Mouse (Mus musculus): ENCODE measurements around the gene Uqcr10.
"Not testable (repeated sequence)": the region's sequence is repeated elsewhere in the genome, so short reads cannot be mapped to it uniquely, and the experiment has no call there.

Uqcr10 gene

GRCm38 (mm10) chr11:4715596-4715995 is 11.5 kb upstream of the Uqcr10 start:
- no peak for DNase-seq (ENCODE audit: low read depth, low spot score)

- DNase-seq (ENCODE audit: low read depth, low spot score), result no peak
These were observed 10.6 kb upstream of the Uqcr10 start for GRCm38 (mm10) chr11:4714727-4715126.

GRCm38 (mm10) chr11:4712822-4713221 is 8.7 kb upstream of the Uqcr10 start:
- peak; percentile 21 for DNase-seq (ENCODE audit: low read depth, low spot score)

- not testable (repeated sequence) for DNase-seq (ENCODE audit: low read depth, low spot score)
These were observed 6.0 kb upstream of the Uqcr10 start for GRCm38 (mm10) chr11:4710188-4710587.

- no peak for DNase-seq (ENCODE audit: low read depth, low spot score)
These were observed 1.0 kb upstream of the Uqcr10 start for GRCm38 (mm10) chr11:4705178-4705577.

DNA sequence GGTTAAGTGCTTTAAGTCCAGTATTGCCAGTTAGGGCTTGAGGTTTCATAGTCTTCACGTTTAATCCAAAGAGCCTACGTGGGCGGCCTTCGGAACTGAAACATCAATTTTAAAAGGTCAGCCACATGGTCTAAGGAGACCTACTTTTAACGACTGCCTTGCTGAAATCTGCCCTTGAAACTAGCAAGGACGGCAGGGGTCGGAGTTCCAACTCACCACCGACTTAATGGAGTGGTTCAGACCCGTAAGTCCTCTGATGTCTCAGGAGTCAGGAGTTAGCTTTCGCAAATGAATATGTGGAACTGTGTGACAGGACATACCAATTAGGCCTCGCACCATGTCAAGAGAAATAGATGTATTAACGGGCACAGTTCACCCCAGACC is 462 bp downstream of the Uqcr10 start:
- no peak for DNase-seq (ENCODE audit: low read depth, low spot score)

DNA sequence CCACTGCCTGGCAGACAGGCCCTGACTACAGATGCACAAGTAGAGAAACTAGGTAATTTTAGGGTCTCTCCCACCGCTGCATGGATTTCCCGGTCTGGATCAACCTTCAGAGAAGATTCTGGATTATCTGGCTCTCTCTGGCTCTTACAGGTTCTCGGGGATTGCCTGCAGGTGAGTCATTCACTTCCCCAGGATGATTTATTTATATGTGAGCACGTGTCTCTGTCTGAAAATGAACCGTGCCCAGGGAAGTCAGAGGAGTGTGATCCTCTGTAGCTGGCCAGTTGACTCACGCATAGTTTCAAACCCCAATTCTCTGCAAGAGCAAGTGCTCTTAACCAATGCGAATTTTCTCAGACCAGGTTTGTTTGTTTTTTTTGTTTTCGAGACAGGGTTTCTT is 3.4 kb downstream of the Uqcr10 start:
- DNase-seq (ENCODE audit: low read depth, low spot score), result peak; percentile 90

- peak; percentile 89 for DNase-seq (ENCODE audit: low read depth, low spot score)
These were observed 6.8 kb downstream of the Uqcr10 start for GRCm38 (mm10) chr11:4697043-4697983.

DNA sequence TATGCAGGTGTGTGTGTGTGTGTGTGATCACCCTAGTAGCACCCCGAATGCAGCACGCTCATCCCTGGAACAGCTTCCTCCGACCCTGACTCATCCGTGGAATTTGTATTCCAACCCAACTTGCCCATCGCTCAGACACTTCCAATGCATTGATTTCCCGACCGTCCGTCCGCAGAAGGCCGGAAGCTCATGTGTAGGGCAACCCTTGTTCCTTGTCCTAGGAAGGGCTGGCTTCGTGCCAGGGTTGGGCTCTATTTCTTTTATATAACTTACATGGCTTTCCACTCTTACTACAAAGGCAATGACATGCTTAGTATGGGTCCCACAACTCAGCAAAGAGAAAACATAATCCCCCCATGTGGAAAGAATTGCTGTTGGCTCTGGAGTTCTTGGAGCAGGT is 12.0 kb downstream of the Uqcr10 start:
- no peak for DNase-seq (ENCODE audit: low read depth, low spot score)

DNA sequence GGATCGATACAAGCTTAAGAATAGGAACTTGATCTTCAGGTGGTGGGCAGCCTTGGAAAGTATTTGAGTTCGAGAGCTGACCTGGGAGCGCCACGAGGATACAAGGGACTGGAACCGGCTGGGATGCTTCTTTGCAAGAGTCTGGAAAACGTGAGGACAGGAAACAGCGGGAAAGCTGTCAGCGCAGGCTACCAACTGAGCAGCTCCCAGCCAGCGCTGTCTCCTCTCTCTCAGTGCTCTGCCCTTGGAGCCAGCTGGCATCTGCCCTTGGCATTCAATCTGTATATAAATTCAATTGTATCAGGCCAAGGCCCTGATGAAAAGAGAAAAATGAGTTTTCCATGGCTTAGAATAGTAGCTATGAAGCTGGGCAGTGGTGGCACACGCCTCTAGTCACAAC is 12.9 kb downstream of the Uqcr10 start:
- no peak for DNase-seq (ENCODE audit: low read depth, low spot score)

GRCm38 (mm10) chr11:4690353-4690752 is 13.8 kb downstream of the Uqcr10 start:
- DNase-seq (ENCODE audit: low read depth, low spot score), result no peak

DNA sequence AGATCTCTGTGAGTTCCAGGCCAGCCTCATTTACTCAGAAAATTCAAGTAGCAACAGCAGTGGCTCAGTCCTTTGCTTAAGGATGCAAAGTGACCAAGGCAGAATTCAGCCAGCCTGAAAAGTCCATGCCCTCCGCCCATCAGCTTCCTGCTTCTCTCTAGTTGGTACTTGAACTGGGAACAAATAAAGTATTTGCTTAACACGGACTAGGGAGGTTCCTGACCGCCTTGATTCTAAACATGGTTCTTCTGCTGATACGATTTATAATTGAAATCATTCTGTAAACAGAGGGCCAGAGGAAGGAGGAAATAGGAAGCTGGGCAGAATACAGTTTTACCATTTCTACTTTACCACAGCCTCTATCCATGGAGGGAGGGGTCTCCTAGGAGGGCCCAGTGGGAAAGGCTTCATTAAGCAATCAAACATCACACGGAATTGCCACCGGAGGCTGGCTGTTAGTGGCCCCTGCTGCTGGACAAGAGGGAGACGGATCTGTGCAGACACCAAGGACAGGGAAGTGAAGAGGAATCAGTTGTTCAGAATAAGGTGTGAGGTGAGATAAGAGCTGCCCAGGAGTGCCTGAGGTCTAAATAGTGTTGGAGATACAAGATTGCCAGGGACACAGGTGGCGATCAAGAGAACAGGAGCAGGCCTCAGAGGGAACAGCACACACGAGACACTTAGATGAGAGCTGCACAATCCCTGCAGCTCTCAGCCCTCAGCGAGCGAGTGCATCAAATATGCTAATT is 15.3 kb downstream of the Uqcr10 start:
- no peak for DNase-seq (ENCODE audit: low read depth, low spot score)

DNA sequence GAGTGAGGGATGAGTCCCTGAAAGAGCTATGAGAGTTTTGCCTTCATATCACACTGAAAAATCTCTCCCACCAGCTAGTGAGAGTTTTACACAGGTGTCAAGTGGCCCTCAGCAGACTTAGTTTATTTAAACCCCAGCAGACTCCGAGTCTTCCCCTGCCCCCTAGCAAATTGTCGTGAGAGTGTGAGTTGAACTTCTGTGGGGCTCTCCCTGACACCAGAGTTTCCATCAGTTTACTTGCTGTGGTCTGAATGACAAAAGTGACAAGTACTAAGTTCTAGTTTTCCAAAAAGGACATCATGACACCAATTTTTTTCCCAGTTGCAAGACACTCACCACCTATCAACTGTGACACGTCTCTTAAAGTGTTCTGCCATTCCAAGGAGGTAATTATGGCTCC is 16.3 kb downstream of the Uqcr10 start:
- no peak for DNase-seq (ENCODE audit: low read depth, low spot score)

DNA sequence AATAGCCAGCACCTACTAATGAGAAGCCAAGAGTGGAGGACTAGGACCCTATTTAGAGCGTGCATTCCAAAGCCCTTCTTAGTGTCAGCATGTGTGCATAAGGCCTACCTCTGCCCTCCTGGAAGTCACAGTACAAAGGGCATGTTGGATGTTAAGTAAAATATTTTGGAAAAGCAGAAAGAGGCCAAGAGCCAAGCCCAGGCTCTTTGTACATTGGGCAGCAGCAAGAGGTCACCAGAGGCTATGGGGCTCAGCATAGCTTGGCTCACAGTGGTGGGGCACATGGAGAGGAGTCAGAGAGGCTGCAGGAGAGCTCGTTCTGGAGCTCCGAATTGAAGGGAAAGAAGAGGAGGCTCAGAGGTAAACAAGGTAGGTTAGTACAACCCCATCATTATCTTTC is 17.1 kb downstream of the Uqcr10 start:
- DNase-seq (ENCODE audit: low read depth, low spot score), result no peak

DNA sequence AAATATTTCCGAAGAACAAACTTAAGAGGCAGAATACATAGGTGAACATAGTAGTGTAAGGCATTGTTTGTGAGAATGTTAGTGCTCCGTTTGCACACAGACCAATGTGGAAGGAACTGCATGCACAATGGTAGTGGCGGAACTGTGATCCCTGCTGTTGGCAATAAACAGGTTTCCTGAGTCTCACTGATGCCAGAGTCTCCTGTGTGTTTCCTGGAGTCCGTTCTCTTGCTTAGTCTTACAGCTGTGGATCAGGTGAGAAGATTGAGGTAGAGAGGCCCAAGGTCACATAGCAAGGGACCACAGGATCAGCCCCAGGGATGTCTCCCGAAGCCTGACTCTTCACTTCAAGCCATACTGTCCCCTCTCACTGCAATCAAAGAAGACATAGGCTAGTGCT is 18.6 kb downstream of the Uqcr10 start:
- no peak for DNase-seq (ENCODE audit: low read depth, low spot score)

DNA sequence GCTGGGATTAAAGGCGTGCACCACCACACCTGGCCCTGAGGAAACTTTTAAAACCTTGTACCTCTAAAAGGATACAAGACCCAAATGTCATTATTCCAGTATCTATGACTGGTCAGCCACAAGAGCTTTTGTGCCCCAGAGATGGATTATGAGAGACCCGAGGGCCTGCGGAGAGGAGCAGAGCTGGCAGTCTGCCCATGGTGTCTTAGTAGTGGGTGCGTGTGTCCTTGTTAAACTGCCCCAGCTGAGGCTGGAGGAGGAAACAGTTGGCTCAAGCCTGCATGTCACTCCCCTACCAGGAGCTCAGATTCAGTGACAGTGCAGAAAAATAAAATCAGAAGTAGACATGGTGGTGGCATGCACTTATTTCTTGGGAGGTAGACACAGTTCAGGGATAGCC is 19.1 kb downstream of the Uqcr10 start:
- no peak for DNase-seq (ENCODE audit: low read depth, low spot score)

GRCm38 (mm10) chr11:4684186-4684585 is 20.0 kb downstream of the Uqcr10 start:
- no peak for DNase-seq (ENCODE audit: low read depth, low spot score)

DNA sequence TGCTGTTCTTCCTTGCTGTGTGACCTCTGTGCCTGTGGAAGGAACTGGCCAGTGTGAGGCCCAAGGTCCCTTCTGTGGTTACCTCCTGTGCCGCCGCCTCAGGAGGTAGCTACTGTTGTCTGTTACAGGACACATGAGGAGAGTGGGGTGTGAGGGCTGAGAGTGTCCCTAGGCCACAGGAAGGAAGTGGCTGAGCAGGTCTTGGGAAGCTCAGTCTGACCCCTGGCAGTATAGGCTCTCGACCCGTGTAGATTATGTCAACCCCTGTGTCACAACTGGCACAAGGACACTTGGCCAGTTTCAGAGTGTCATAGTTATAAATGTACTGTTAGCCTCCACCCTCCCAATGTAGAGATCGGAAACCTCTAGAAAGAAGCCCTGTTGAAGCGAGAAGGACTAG is 20.6 kb downstream of the Uqcr10 start:
- no peak for DNase-seq (ENCODE audit: low read depth, low spot score)

DNA sequence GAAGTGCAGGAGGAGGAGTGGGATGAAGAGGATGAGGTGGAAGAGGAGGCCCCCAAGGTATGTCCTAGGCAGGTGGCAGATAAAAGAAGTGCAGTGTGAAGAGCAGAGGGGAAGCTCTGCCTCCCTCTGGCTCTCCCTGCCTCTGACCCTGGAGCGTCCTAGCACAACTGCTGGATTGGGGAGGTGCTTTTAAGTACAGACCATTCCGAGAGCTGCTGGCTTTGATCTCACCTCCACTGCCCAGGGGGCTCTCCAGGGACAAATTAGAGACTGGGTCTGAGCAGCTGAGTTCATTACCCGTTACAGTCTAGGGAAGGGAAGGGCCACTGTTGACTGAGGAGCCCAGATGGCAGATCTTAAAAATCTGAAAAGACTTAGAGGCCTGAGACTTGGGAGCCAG is 24.0 kb downstream of the Uqcr10 start:
- no peak for DNase-seq (ENCODE audit: low read depth, low spot score)

DNA sequence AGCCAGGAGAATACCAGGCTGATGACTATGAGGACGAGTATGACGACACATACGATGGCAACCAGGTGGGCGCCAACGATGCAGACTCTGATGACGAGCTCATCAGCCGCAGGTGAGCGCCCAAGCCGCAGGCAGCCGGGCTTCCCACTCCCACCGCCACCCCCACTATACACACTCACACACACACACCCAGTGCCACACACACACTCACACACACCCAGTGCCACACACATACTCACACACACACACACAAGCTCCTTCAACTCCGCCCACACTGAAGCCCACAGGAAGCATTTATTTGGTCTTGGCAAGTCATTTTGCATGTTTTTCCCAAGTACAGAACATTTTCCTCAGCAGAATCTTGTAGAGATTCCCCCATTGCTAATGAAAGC is 24.7 kb downstream of the Uqcr10 start:
- no peak for DNase-seq (ENCODE audit: low read depth, low spot score)

DNA sequence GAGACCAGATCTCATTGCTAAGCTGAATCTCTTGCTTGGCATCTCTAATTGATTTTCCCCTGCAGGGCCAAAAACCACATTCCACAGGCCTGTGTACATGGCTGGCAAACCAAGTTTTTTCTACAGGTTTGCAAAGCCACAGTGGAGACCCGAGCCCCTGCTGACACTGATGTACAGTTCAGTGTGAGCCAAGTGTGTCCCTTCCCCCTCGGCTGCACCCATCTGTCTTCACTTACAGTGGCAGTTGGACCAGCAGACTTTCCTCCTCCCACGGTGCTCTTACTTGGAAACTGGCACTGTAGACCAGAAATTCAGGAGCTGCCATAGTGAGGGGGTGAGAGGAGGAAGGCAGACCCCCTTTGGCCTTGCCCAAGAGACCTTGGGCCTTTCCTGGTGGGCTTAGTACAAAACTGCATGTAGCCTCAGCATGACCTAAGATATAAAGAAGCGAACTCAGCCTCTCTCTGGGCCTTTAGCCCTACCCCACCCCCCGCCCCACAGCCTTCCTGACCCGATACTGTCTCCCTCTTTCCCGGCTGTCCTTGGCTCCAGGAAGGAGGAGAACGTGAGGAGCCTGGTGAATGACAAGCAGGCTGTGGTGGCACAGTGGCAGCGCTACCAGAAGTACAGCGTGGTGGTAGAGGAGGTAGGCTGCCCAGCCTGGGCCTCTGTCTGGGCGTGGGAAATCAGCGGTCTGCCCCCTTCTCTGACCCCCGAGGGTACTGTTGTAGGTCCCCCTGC is 25.3 kb downstream of the Uqcr10 start:
- peak; percentile 59 for DNase-seq (ENCODE audit: low read depth, low spot score)

- DNase-seq (ENCODE audit: low read depth, low spot score), result no peak
These were observed 26.8 kb downstream of the Uqcr10 start for GRCm38 (mm10) chr11:4677250-4677872.

Data from 3T3-L1 (cell line).